ENCODE assay signal across 24 mouse cellular contexts in genomic region chr4:10931040-10931439, GRCm38 (mm10). TPM values are rescaled to one million over a fixed set of nuclear protein-coding genes. Genes with fewer than 3 reads are reported as not detected.
DNase-seq lines count a peak whose midpoint lies in the region; ATAC-seq and TF ChIP-seq lines count a peak whose summit lies in the region.
"Had no signal": no experiment of that assay in that cellular context is flagged by ENCODE, and none has a peak within 500 bp of the region (broad histone marks: within the 10 kb centered on the region; RNA-seq: fewer than 3 reads in every experiment).

No protein-coding gene starts in this region.

- no peaks in the 10 kb centered on the region for H3K27me3 ChIP-seq in kidney, embryonic 16.5 days (ENCODE audit: insufficient read depth, low read length)
- H3K27me3 ChIP-seq in neural tube, embryonic 15.5 days (replicated peaks) = no peaks in the 10 kb centered on the region
- no peaks in the 10 kb centered on the region for H3K27me3 ChIP-seq in embryonic facial prominence, embryonic 10.5 days (replicated peaks; ENCODE audit: low read depth, poor library complexity, severe bottlenecking)
- no peaks in the 10 kb centered on the region for H3K27me3 ChIP-seq in stomach, postnatal 0 days (ENCODE audit: control insufficient read depth, insufficient read depth, low read length)
- no peaks in the 10 kb centered on the region for H3K27me3 ChIP-seq in hindbrain, embryonic 16.5 days (replicated peaks; ENCODE audit: control insufficient read depth, insufficient read depth, low read length)
- H3K27me3 ChIP-seq: hindbrain, embryonic 13.5 days; limb, embryonic 15.5 days; megakaryocyte, embryonic 14.5 days had no signal

- DNase-seq in kidney, adult 9 months = peak; percentile 50
- peak; percentile 10 for DNase-seq in neural tube, embryonic 10.5 days (ENCODE audit: extremely low spot score, low spot score)
- peak; percentile 5 for DNase-seq in embryonic facial prominence, embryonic 10.5 days (ENCODE audit: low spot score)
- peak; percentile 20 for DNase-seq in stomach, postnatal 0 days (ENCODE audit: low spot score)
- no peak for DNase-seq in ovary, postnatal 14 days (ENCODE audit: low spot score)
- DNase-seq: adrenal gland, postnatal 14 days; cerebellum, adult 11 months; cerebellum, postnatal 10 days; gastrocnemius, postnatal 36 days; kidney, adult 11 months; lung, adult 2 months; right cerebral cortex, postnatal 4 days; thymus, adult 18-20 months had no signal

- no peaks in the 10 kb centered on the region for H3K4me1 ChIP-seq in kidney, embryonic 16.5 days (ENCODE audit: insufficient read depth, low read length)
- H3K4me1 ChIP-seq in neural tube, embryonic 15.5 days = no peaks in the 10 kb centered on the region
- H3K4me1 ChIP-seq in embryonic facial prominence, embryonic 10.5 days = no peaks in the 10 kb centered on the region
- no peaks in the 10 kb centered on the region for H3K4me1 ChIP-seq in stomach, postnatal 0 days (replicated peaks; ENCODE audit: control insufficient read depth, insufficient read depth)
- no peaks in the 10 kb centered on the region for H3K4me1 ChIP-seq in hindbrain, embryonic 16.5 days (ENCODE audit: control insufficient read depth, insufficient read depth, low read depth, low read length)
- H3K4me1 ChIP-seq: hindbrain, embryonic 13.5 days; limb, embryonic 15.5 days had no signal

- TF ChIP-seq EP300 in stomach, postnatal 0 days (optimal IDR thresholded peaks at IDR 0.05) = no peak

- WGBS in kidney, embryonic 16.5 days = 64% methylated on average over 9 of the region's 9 CpGs
- 91% methylated on average over 9 of the region's 9 CpGs for WGBS in neural tube, embryonic 15.5 days
- 82% methylated on average over 9 of the region's 9 CpGs for WGBS in embryonic facial prominence, embryonic 10.5 days
- WGBS in stomach, postnatal 0 days = 65% methylated on average over 9 of the region's 9 CpGs
- WGBS in hindbrain, embryonic 16.5 days = 91% methylated on average over 9 of the region's 9 CpGs

- no peak overlapping the region for H3K4me3 ChIP-seq in kidney, embryonic 16.5 days (ENCODE audit: low read length)
- H3K4me3 ChIP-seq in neural tube, embryonic 15.5 days (replicated peaks) = no peak overlapping the region
- no peak overlapping the region for H3K4me3 ChIP-seq in embryonic facial prominence, embryonic 10.5 days
- H3K4me3 ChIP-seq in stomach, postnatal 0 days (ENCODE audit: low read depth, low read length) = no peak overlapping the region
- H3K4me3 ChIP-seq in hindbrain, embryonic 16.5 days (ENCODE audit: low read length) = no peak overlapping the region
- H3K4me3 ChIP-seq: hindbrain, embryonic 13.5 days; layer of hippocampus, adult 2 months; limb, embryonic 15.5 days; megakaryocyte, embryonic 14.5 days had no signal

- H3K4me2 ChIP-seq in kidney, embryonic 16.5 days (replicated peaks; ENCODE audit: low read depth, low read length) = no peak overlapping the region
- no peak overlapping the region for H3K4me2 ChIP-seq in neural tube, embryonic 15.5 days
- no peak overlapping the region for H3K4me2 ChIP-seq in stomach, postnatal 0 days (replicated peaks; ENCODE audit: low read depth)
- H3K4me2 ChIP-seq in hindbrain, embryonic 16.5 days (ENCODE audit: low read length) = no peak overlapping the region
- H3K4me2 ChIP-seq: heart, embryonic 11.5 days; hindbrain, embryonic 13.5 days; limb, embryonic 15.5 days had no signal

- H3K9me3 ChIP-seq in kidney, embryonic 16.5 days (ENCODE audit: low read length) = no peaks in the 10 kb centered on the region
- no peaks in the 10 kb centered on the region for H3K9me3 ChIP-seq in neural tube, embryonic 15.5 days (replicated peaks)
- no peaks in the 10 kb centered on the region for H3K9me3 ChIP-seq in embryonic facial prominence, embryonic 10.5 days
- no peaks in the 10 kb centered on the region for H3K9me3 ChIP-seq in stomach, postnatal 0 days (ENCODE audit: control insufficient read depth, low read length)
- H3K9me3 ChIP-seq in hindbrain, embryonic 16.5 days (ENCODE audit: control insufficient read depth, low read length) = no peaks in the 10 kb centered on the region
- H3K9me3 ChIP-seq: hindbrain, embryonic 13.5 days; limb, embryonic 15.5 days had no signal

- H3K27ac ChIP-seq in kidney, embryonic 16.5 days (ENCODE audit: low read length) = no peak overlapping the region
- H3K27ac ChIP-seq in neural tube, embryonic 15.5 days (replicated peaks) = no peak overlapping the region
- no peak overlapping the region for H3K27ac ChIP-seq in embryonic facial prominence, embryonic 10.5 days (replicated peaks)
- no peak overlapping the region for H3K27ac ChIP-seq in stomach, postnatal 0 days (replicated peaks)
- no peak overlapping the region for H3K27ac ChIP-seq in hindbrain, embryonic 16.5 days (ENCODE audit: low read depth, low read length)
- H3K27ac ChIP-seq: hindbrain, embryonic 13.5 days; layer of hippocampus, adult 2 months; limb, embryonic 15.5 days had no signal

- no peak for TF ChIP-seq CTCF in stomach, postnatal 0 days (IDR thresholded peaks at IDR 0.05; ENCODE audit: low read depth)

- no peak for ATAC-seq in kidney, embryonic 16.5 days (ENCODE audit: low FRiP score, low TSS enrichment)
- ATAC-seq in neural tube, embryonic 15.5 days (ENCODE audit: low FRiP score) = no peak
- peak; percentile 25; the same call in 1 of the 2 replicates for ATAC-seq in stomach, postnatal 0 days (ENCODE audit: low FRiP score, low TSS enrichment)
- ATAC-seq in hindbrain, embryonic 16.5 days = no peak
- ATAC-seq: activated CD4-positive, CD25-positive, alpha-beta regulatory T cell, adult 4 months; forebrain, embryonic 16.5 days; midbrain, embryonic 16.5 days had no signal

- H3K9ac ChIP-seq in kidney, embryonic 16.5 days (replicated peaks; ENCODE audit: low read length) = no peak overlapping the region
- H3K9ac ChIP-seq in neural tube, embryonic 15.5 days (replicated peaks) = no peak overlapping the region
- H3K9ac ChIP-seq in stomach, postnatal 0 days (ENCODE audit: low read length) = no peak overlapping the region
- no peak overlapping the region for H3K9ac ChIP-seq in hindbrain, embryonic 16.5 days (ENCODE audit: low read depth, low read length)
- H3K9ac ChIP-seq: hindbrain, embryonic 13.5 days; limb, embryonic 15.5 days had no signal

- H3K36me3 ChIP-seq in kidney, embryonic 16.5 days (ENCODE audit: insufficient read depth, low read length) = no peaks in the 10 kb centered on the region
- no peaks in the 10 kb centered on the region for H3K36me3 ChIP-seq in neural tube, embryonic 15.5 days
- H3K36me3 ChIP-seq in embryonic facial prominence, embryonic 10.5 days (replicated peaks) = no peaks in the 10 kb centered on the region
- H3K36me3 ChIP-seq in stomach, postnatal 0 days (ENCODE audit: control insufficient read depth, insufficient read depth, low read length) = no peaks in the 10 kb centered on the region
- no peaks in the 10 kb centered on the region for H3K36me3 ChIP-seq in hindbrain, embryonic 16.5 days (ENCODE audit: control insufficient read depth, insufficient read depth, low read length)
- H3K36me3 ChIP-seq: hindbrain, embryonic 13.5 days; limb, embryonic 15.5 days had no signal

RNA-seq across cellular contexts. Expression of gene 2610301B20Rik, which starts 56.7 kb away (rescaled TPM):
- 29.7 and 32.4 TPM in 2 replicates for polyA plus RNA-seq in kidney, embryonic 16.5 days (2015; fragmentation: Nextera tagmentation; extraction: Ambion mirVana)
- polyA plus RNA-seq in neural tube, embryonic 15.5 days (2015; fragmentation: Nextera tagmentation; extraction: Ambion mirVana) = 36.3 and 38.9 TPM in 2 replicates
- 30.8 and 32.4 TPM in 2 replicates for polyA plus RNA-seq in embryonic facial prominence, embryonic 10.5 days (2016; fragmentation: Nextera tagmentation; extraction: Ambion mirVana)
- polyA plus RNA-seq in stomach, postnatal 0 days (2015; fragmentation: Nextera tagmentation; extraction: Ambion mirVana) = 14.2 and 15.0 TPM in 2 replicates
- polyA plus RNA-seq in hindbrain, embryonic 16.5 days (2015; fragmentation: Nextera tagmentation; extraction: Ambion mirVana) = 46.0 and 46.3 TPM in 2 replicates
